Mouse (Mus musculus) urinary bladder, postnatal 36 days (tissue): ENCODE measurements around the gene Ctf2.
"Not testable (repeated sequence)": the region's sequence is repeated elsewhere in the genome, so short reads cannot be mapped to it uniquely, and the experiment has no call there.

Experiments
- DNase-seq, 2 experiments: peaks; one replicate each; pipeline ENCODE4 v3.0.0; 2022; ENCODE audit warnings: low spot score in 2 of 2, mixed read lengths in 1 of 2

The Ctf2 gene

GRCm38 (mm10) chr7:127732066-127732465 lies at the start of gene Ctf2:
Gene Ctf2, minus strand, starts transcription at chr7:127732166.
- not testable (repeated sequence) for DNase-seq

- no peak for DNase-seq
Observed at GRCm38 (mm10) chr7:127778350-127778749, 46.4 kb upstream of the Ctf2 start.

- DNase-seq: peak; percentile 32 to 53
Observed at GRCm38 (mm10) chr7:127777474-127778266, 45.7 kb upstream of the Ctf2 start.

GRCm38 (mm10) chr7:127776878-127777473 lies 45.0 kb upstream of the Ctf2 start:
- peak; percentile 92 to 96 for DNase-seq

GRCm38 (mm10) chr7:127776426-127776825 lies 44.5 kb upstream of the Ctf2 start, which contains the start of gene Setd1a:
Gene Setd1a, plus strand, starts transcription at chr7:127776670.
- DNase-seq: peak; percentile 81 to 88

GRCm38 (mm10) chr7:127775837-127776236 lies 43.9 kb upstream of the Ctf2 start:
- DNase-seq: not testable (repeated sequence)

- DNase-seq: peak; percentile 29 to 63
Observed at GRCm38 (mm10) chr7:127773664-127774384, 41.9 kb upstream of the Ctf2 start.

- no peak for DNase-seq
Observed at GRCm38 (mm10) chr7:127772557-127772956, 40.6 kb upstream of the Ctf2 start.

- DNase-seq: peak; percentile 29 to 45
Observed at GRCm38 (mm10) chr7:127772080-127772479, 40.1 kb upstream of the Ctf2 start.

GRCm38 (mm10) chr7:127771262-127771661 lies 39.3 kb upstream of the Ctf2 start:
- DNase-seq: no peak

- no peak for DNase-seq
Observed at GRCm38 (mm10) chr7:127770039-127770905, 38.3 kb upstream of the Ctf2 start.

GRCm38 (mm10) chr7:127769651-127770038 lies 37.7 kb upstream of the Ctf2 start, which contains the start of gene Orai3:
Gene Orai3, plus strand, starts transcription at chr7:127769815.
- DNase-seq: peak; percentile 91

- DNase-seq: peak; percentile 94 to 96
Observed at GRCm38 (mm10) chr7:127768997-127769593, 37.1 kb upstream of the Ctf2 start.

- no peak for DNase-seq
Observed at GRCm38 (mm10) chr7:127768346-127768996, 36.5 kb upstream of the Ctf2 start.

GRCm38 (mm10) chr7:127767671-127768345 lies 35.8 kb upstream of the Ctf2 start:
- DNase-seq: no peak

GRCm38 (mm10) chr7:127766851-127767609 lies 35.1 kb upstream of the Ctf2 start:
- DNase-seq: no peak

- no peak for DNase-seq
Observed at GRCm38 (mm10) chr7:127765756-127766155, 33.8 kb upstream of the Ctf2 start.

GRCm38 (mm10) chr7:127763642-127764041 lies 31.7 kb upstream of the Ctf2 start:
- no peak for DNase-seq

GRCm38 (mm10) chr7:127761026-127761425 lies 29.1 kb upstream of the Ctf2 start:
- peak; percentile 59 to 72 for DNase-seq
